Mouse (Mus musculus): ENCODE data around the gene Pnma1.

DNA sequence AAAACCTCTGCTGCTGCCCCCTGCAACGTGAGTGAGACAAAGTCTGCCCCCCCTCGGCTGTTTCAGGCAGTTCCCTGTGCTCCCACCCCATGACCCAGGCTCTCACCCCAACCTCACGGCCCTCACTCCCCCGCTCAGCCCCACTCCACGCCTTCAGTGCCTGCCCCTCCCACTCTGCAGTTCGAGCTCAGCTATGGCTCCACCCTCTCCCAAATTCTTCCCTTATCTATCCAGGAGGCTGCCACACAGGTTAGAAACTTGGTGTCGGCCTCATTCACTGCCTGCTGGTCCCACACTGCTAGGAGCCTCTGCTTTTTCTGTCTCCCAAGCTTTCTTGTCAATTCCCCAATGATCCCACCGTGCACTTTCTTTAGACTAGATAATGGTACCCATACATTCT lies 12.8 kb upstream of the Pnma1 start:
- TF ChIP-seq POLR2A (IDR thresholded peaks at IDR 0.05; ENCODE audit: insufficient read length, low read depth) (no peak), POLR2AphosphoS2 (IDR thresholded peaks at IDR 0.05; ENCODE audit: insufficient read length, low read depth) (no peak), E2F4 (IDR thresholded peaks at IDR 0.05; ENCODE audit: insufficient read depth) (no peak), MYOD1 (IDR thresholded peaks at IDR 0.05; ENCODE audit: control insufficient read depth in 1 of 3, insufficient read length in 2 of 3, low read depth in 2 of 3) (no peak), MYOG (IDR thresholded peaks at IDR 0.05; ENCODE audit: control insufficient read depth in 1 of 3, insufficient read depth in 1 of 3, insufficient read length in 2 of 3, low read depth in 2 of 3) (no peak), USF1 (IDR thresholded peaks at IDR 0.05; ENCODE audit: low read depth) (no peak), TCF12 (IDR thresholded peaks at IDR 0.05; ENCODE audit: insufficient read depth, poor library complexity, severe bottlenecking) (no peak), SRF (IDR thresholded peaks at IDR 0.05; ENCODE audit: control insufficient read depth, insufficient read length, low read depth) (no peak), TCF3 (IDR thresholded peaks at IDR 0.05; ENCODE audit: insufficient read length, low read depth) (no peak), MAX (IDR thresholded peaks at IDR 0.05; ENCODE audit: low read depth) (no peak), CEBPB (IDR thresholded peaks at IDR 0.05; ENCODE audit: insufficient read depth, poor library complexity, severe bottlenecking) (no peak)
